Mouse (Mus musculus): Measurements from ENCODE around the gene 1700010B08Rik. TPM values are rescaled to one million over a fixed set of nuclear protein-coding genes. Genes with fewer than 3 reads are reported as not detected.

1700010B08Rik gene
- total RNA-seq (2023) = not detected

GRCm38 (mm10) chr2:173719115-173719514 lies at the start of gene 1700010B08Rik:
Gene 1700010B08Rik (plus strand): TSS chr2:173719415.

GRCm38 (mm10) chr2:173737222-173737989 lies 18.2 kb downstream of the 1700010B08Rik start, which contains the start of gene Vapb:
Gene Vapb (plus strand): TSS chr2:173737511.

Other genes with a start within 250 kb of the 1700010B08Rik start
- not detected for gene 1700021F07Rik, start 196.8 kb upstream of the 1700010B08Rik start, total RNA-seq (2023)
- not detected for gene Ankrd60, start 141.1 kb upstream of the 1700010B08Rik start, total RNA-seq (2023)
- gene Rab22a, start 59.7 kb upstream of the 1700010B08Rik start, total RNA-seq (2023) = 17.6 TPM
- 41.8 TPM for gene Vapb, start 18.1 kb downstream of the 1700010B08Rik start, total RNA-seq (2023)

All from CD8-positive naive resting alpha-beta T cell, adult 57 days (primary cell).